Mouse (Mus musculus) C2C12 (cell line): Measurements from ENCODE around the gene Dnm1.

Source experiments
- CEBPB ChIP-seq: IDR thresholded peaks from one replicate; pipeline ENCODE4 v1.6.1; 2011; ENCODE audit warnings: low read depth, mild to moderate bottlenecking, control low read depth, moderate library complexity
- CTCF ChIP-seq: IDR thresholded peaks from one replicate; pipeline ENCODE4 v1.5.1; 2011; ENCODE audit not compliant: control insufficient read depth, insufficient read depth, insufficient read length
- FOSL1 ChIP-seq: IDR thresholded peaks from one replicate; pipeline ENCODE4 v1.8.0; 2011; ENCODE audit warnings: mild to moderate bottlenecking, low read length; ENCODE audit not compliant: poor library complexity, insufficient read depth, severe bottlenecking
- MAX ChIP-seq: IDR thresholded peaks from one replicate; pipeline ENCODE4 v1.6.1; 2011; ENCODE audit warnings: mild to moderate bottlenecking, control low read depth
- MYOD1 ChIP-seq: IDR thresholded peaks from one replicate; pipeline ENCODE4 v1.6.1; 2011; ENCODE audit warnings: low read depth; ENCODE audit not compliant: control insufficient read depth, insufficient read length
- MYOG ChIP-seq: IDR thresholded peaks from one replicate; pipeline ENCODE4 v1.6.1; 2011; ENCODE audit not compliant: control insufficient read depth, insufficient read length; ENCODE audit errors: extremely low read depth
- USF1 ChIP-seq: IDR thresholded peaks from one replicate; pipeline ENCODE4 v1.6.1; 2011; ENCODE audit warnings: low read depth, mild to moderate bottlenecking, control low read depth, moderate library complexity

DNA sequence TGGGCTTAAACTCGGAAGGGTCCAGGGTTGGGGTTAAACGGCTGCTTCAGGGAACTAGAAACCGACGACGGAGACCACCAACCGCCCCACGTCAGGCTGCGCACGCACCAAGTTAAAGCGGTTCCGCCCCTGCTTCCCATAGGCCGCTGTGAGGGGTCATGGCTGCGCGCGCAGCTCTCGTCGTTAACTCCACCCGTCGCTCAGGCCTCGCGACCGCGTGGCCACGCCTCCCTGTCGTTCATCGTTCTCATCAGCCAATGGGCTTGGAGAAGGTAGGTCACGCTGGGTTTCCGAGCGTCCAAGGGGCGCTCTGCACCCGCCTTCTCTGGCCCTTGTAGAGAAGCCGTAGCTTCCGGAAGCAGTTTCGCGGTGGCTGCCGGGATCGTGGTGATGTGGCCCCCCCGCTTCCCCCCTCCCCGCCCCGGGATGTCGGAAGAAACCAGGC lies 65.2 kb downstream of the Dnm1 start, which contains the start of gene Swi5:
- no peak for TF ChIP-seq CTCF
- no peak for TF ChIP-seq MYOG
- TF ChIP-seq MAX = peak; percentile 61
- TF ChIP-seq USF1 = peak; percentile 87
- TF ChIP-seq MYOD1 = no peak
- TF ChIP-seq CEBPB = no peak
- no peak for TF ChIP-seq FOSL1
